Mouse (Mus musculus): Measurements from ENCODE around the gene Zbtb45. TPM values are rescaled to one million over a fixed set of nuclear protein-coding genes. Genes with fewer than 3 reads are reported as not detected.

Zbtb45 gene
- polyA plus RNA-seq, 1 experiment = 24.5 TPM

DNA sequence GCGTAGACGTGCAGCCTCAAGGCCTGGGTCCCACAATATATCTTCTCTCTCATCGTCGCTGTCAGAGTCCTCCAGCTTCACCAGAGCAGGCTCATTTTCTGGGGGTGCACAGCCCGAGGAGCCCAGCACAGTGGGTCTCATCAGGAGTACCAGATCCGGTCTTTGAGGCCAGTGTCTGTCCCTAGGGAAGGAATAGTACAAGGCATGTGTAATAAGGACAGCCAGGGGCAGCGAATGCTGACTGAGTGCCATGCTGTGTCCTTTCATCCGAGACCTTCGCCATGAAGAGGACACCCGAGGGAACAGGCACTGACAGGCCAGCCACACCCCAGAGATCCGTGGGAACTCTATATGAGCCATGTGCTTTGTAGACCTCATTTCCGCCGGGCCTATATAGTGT, 43.2 kb upstream of the Zbtb45 start:
- H3K36me3 ChIP-seq (ENCODE audit: control insufficient read depth, insufficient read depth, low read length) = no peaks in the 10 kb centered on the region
- no peaks in the 10 kb centered on the region for H3K27me3 ChIP-seq (ENCODE audit: control insufficient read depth, insufficient read depth, low read length)
- WGBS = 93% methylated on average over 13 of the region's 13 CpGs
- DNase-seq (ENCODE audit: low read depth in 1 of 2, low spot score in 2 of 2) = no peak
- TF ChIP-seq CTCF (IDR thresholded peaks at IDR 0.05; ENCODE audit: extremely low read depth, insufficient read depth, insufficient read length, insufficient replicate concordance) = no peak
- no peak for TF ChIP-seq POLR2A (IDR thresholded peaks at IDR 0.05; ENCODE audit: low read depth, low read length)
- no peak overlapping the region for H3K4me3 ChIP-seq (ENCODE audit: extremely low read depth, insufficient read depth, insufficient read length)
- H3K4me1 ChIP-seq (ENCODE audit: control insufficient read depth, insufficient read depth, insufficient read length) = no peaks in the 10 kb centered on the region
- no peak overlapping the region for H3K27ac ChIP-seq (ENCODE audit: insufficient read depth, low read length)

DNA sequence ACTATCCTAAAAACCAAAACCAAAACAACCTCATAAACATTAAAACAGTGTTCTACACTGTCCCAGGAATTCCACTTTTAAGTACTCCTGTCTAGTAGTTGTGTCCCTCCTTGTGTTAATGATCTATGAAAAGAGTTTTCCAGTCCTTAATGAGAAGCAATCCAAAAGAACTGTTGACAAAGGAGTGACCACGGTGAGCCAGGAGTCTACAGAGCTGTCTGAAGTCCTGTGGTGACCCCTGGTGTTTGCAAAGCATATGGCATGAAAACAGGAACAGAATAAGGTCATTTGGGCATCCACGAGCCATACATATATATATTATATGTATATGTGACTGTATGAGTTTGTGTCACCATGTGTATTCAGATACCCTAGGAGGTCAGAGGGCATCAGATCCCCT, 36.2 kb upstream of the Zbtb45 start:
- Histone ChIP-seq H3K27me3 (ENCODE audit: control insufficient read depth, insufficient read depth, low read length) (peaks cover 13% of the 10 kb centered on the region), H3K36me3 (ENCODE audit: control insufficient read depth, insufficient read depth, low read length) (no peaks in the 10 kb centered on the region), H3K27ac (ENCODE audit: insufficient read depth, low read length) (no peak overlapping the region), H3K4me3 (ENCODE audit: extremely low read depth, insufficient read depth, insufficient read length) (no peak overlapping the region), H3K4me1 (ENCODE audit: control insufficient read depth, insufficient read depth, insufficient read length) (peaks cover 13% of the 10 kb centered on the region)
- DNase-seq (ENCODE audit: low read depth in 1 of 2, low spot score in 2 of 2) = peak in 1 of 2 experiments; percentile 67
- WGBS = 6% methylated on average over 2 of the region's 2 CpGs
- TF ChIP-seq POLR2A (IDR thresholded peaks at IDR 0.05; ENCODE audit: low read depth, low read length) = no peak
- TF ChIP-seq CTCF (IDR thresholded peaks at IDR 0.05; ENCODE audit: extremely low read depth, insufficient read depth, insufficient read length, insufficient replicate concordance) = peak; percentile 75; the same call in 1 of the 2 replicates

DNA sequence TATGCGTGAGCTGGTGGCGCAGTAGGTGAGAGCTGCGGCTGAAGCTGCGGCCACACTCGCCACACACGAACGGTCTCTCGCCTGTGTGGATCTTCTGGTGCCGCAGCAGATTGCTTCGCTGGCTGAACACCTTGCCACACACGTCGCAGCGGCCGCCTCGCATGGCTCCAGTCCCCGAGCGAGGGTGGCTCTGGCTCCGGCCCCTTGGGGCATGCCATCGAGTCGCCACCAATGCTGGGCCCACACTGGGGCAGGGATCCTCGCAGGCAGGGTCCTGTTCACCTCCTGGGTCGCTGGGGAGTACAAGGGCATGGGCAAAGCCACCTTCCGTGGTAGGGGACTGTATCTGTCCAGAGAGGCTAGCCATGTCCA, 34.4 kb upstream of the Zbtb45 start:
- no peak for TF ChIP-seq POLR2A (IDR thresholded peaks at IDR 0.05; ENCODE audit: low read depth, low read length)
- TF ChIP-seq CTCF (IDR thresholded peaks at IDR 0.05; ENCODE audit: extremely low read depth, insufficient read depth, insufficient read length, insufficient replicate concordance) = no peak
- H3K4me3 ChIP-seq (ENCODE audit: extremely low read depth, insufficient read depth, insufficient read length) = peak overlapping the region; percentile 38; the same call in 1 of the 2 replicates
- DNase-seq (ENCODE audit: low read depth in 1 of 2, low spot score in 2 of 2) = no peak
- 9% methylated on average over 23 of the region's 23 CpGs for WGBS
- H3K27me3 ChIP-seq (ENCODE audit: control insufficient read depth, insufficient read depth, low read length) = peaks cover 13% of the 10 kb centered on the region
- peaks cover 13% of the 10 kb centered on the region for H3K4me1 ChIP-seq (ENCODE audit: control insufficient read depth, insufficient read depth, insufficient read length)
- H3K27ac ChIP-seq (ENCODE audit: insufficient read depth, low read length) = no peak overlapping the region
- H3K36me3 ChIP-seq (ENCODE audit: control insufficient read depth, insufficient read depth, low read length) = no peaks in the 10 kb centered on the region

DNA sequence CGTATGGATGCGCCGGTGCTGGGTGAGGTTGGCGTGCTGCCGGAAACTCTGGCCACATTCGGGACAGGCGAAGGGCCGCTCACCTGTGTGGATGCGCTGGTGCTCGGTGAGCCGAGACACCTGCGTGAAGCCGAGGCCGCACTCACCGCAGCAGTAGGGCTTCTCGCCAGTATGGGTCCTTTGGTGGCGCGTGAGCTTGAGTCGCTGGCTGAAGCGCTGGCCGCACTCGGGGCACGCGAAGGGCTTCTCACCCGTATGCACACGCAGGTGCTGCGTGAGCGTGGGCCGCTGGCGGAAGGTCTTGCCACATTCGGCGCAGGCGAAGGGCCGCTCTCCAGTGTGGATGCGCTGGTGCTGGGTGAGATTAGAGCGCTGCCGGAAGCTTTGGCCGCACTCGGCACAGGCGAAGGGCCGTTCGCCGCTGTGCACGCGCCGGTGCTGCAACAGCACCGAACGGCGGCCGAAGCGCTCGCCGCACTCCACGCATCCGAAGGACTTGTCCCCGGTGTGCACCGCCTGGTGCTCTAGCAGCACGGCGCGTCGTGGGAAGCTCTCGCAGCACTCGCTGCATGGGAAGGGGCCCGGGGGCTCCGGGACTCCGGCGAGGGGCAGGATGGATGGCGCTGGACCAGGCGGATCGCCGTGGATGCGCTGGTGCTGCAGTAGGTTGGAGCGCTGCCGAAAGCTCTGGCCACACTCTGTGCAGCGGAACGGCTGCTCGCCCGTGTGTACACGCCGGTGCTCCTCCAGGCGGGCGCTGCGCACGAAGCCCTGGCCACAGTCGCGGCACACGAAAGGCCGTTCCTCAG, 33.8 kb upstream of the Zbtb45 start:
- peak overlapping the region; percentile 38; the same call in 1 of the 2 replicates for H3K4me3 ChIP-seq (ENCODE audit: extremely low read depth, insufficient read depth, insufficient read length)
- H3K27me3 ChIP-seq (ENCODE audit: control insufficient read depth, insufficient read depth, low read length) = peaks cover 13% of the 10 kb centered on the region
- DNase-seq (ENCODE audit: low read depth in 1 of 2, low spot score in 2 of 2) = no peak
- no peaks in the 10 kb centered on the region for H3K36me3 ChIP-seq (ENCODE audit: control insufficient read depth, insufficient read depth, low read length)
- no peak overlapping the region for H3K27ac ChIP-seq (ENCODE audit: insufficient read depth, low read length)
- TF ChIP-seq POLR2A (IDR thresholded peaks at IDR 0.05; ENCODE audit: low read depth, low read length) (no peak), CTCF (IDR thresholded peaks at IDR 0.05; ENCODE audit: extremely low read depth, insufficient read depth, insufficient read length, insufficient replicate concordance) (no peak)
- 13% methylated on average over 88 of the region's 88 CpGs for WGBS
- H3K4me1 ChIP-seq (ENCODE audit: control insufficient read depth, insufficient read depth, insufficient read length) = peaks cover 17% of the 10 kb centered on the region

DNA sequence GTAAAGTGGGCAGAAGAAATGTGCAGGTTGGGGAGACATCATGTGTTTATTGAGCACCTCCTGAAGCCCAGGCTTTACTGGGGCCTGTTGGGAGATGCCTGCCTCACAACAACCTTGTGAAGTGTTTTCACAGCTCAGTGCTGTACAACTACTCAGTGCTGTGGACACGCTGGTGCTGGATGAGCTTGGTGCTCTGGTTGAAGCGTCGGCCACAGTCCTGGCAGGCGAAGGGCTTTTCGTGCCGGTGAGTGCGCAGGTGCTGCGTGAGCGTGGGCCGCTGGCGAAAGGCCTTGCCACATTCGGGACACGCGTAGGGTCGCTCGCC, 33.2 kb upstream of the Zbtb45 start:
- peaks cover 13% of the 10 kb centered on the region for H3K27me3 ChIP-seq (ENCODE audit: control insufficient read depth, insufficient read depth, low read length)
- no peak overlapping the region for H3K27ac ChIP-seq (ENCODE audit: insufficient read depth, low read length)
- TF ChIP-seq POLR2A (IDR thresholded peaks at IDR 0.05; ENCODE audit: low read depth, low read length) = no peak
- no peak for TF ChIP-seq CTCF (IDR thresholded peaks at IDR 0.05; ENCODE audit: extremely low read depth, insufficient read depth, insufficient read length, insufficient replicate concordance)
- no peaks in the 10 kb centered on the region for H3K36me3 ChIP-seq (ENCODE audit: control insufficient read depth, insufficient read depth, low read length)
- H3K4me3 ChIP-seq (ENCODE audit: extremely low read depth, insufficient read depth, insufficient read length) = no peak overlapping the region
- DNase-seq (ENCODE audit: low read depth in 1 of 2, low spot score in 2 of 2) = no peak
- 78% methylated on average over 16 of the region's 16 CpGs for WGBS
- peaks cover 17% of the 10 kb centered on the region for H3K4me1 ChIP-seq (ENCODE audit: control insufficient read depth, insufficient read depth, insufficient read length)

DNA sequence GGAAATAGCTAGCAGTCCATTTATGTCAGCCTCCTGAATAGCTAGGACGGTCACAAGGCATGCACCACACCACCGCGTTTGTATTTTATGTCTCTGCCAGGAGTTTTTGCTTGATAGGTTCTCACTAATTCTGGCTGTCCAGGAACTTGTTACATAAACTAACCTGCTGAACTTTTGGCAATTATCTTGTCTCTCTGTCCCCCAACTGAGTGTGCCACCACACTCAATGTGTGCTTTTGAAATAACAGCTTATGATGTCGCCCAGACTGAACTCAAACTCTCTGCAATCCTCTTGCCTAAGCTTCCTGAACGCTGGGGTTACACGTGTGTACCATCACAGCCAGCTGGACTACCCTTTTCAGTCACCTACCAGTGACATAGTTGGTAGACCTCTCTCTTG, 32.7 kb upstream of the Zbtb45 start:
- WGBS = 85% methylated on average over 6 of the region's 6 CpGs
- TF ChIP-seq CTCF (IDR thresholded peaks at IDR 0.05; ENCODE audit: extremely low read depth, insufficient read depth, insufficient read length, insufficient replicate concordance) = no peak
- no peak for TF ChIP-seq POLR2A (IDR thresholded peaks at IDR 0.05; ENCODE audit: low read depth, low read length)
- no peaks in the 10 kb centered on the region for H3K36me3 ChIP-seq (ENCODE audit: control insufficient read depth, insufficient read depth, low read length)
- H3K4me1 ChIP-seq (ENCODE audit: control insufficient read depth, insufficient read depth, insufficient read length) = peaks cover 17% of the 10 kb centered on the region
- no peak for DNase-seq (ENCODE audit: low read depth in 1 of 2, low spot score in 2 of 2)
- H3K27ac ChIP-seq (ENCODE audit: insufficient read depth, low read length) = no peak overlapping the region
- H3K4me3 ChIP-seq (ENCODE audit: extremely low read depth, insufficient read depth, insufficient read length) = no peak overlapping the region
- H3K27me3 ChIP-seq (ENCODE audit: control insufficient read depth, insufficient read depth, low read length) = peaks cover 13% of the 10 kb centered on the region

DNA sequence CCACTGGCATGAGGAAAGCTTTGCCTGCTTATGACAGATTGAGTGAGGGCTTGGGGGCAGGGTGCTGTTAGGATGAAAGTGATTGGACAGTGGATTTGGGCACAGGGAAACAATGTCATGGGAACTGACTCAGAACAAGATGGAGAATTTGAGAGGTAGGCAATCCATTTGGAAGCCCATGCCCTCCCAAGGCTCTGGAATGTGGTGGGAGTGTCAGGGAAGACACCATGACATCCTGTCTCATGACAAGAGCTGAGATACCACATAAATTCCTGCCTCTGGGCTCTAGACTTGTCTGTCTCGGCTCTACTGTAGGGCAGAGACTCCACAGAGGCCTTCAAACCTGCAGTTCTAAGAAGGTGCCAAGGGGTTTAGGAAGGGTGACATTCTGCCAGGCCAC, 31.4 kb upstream of the Zbtb45 start:
- Histone ChIP-seq H3K4me1 (ENCODE audit: control insufficient read depth, insufficient read depth, insufficient read length) (peaks cover 23% of the 10 kb centered on the region), H3K27ac (ENCODE audit: insufficient read depth, low read length) (no peak overlapping the region), H3K36me3 (ENCODE audit: control insufficient read depth, insufficient read depth, low read length) (no peaks in the 10 kb centered on the region), H3K27me3 (ENCODE audit: control insufficient read depth, insufficient read depth, low read length) (peaks cover 13% of the 10 kb centered on the region), H3K4me3 (ENCODE audit: extremely low read depth, insufficient read depth, insufficient read length) (no peak overlapping the region)
- 82% methylated on average over 1 of the region's 1 CpGs for WGBS
- no peak for DNase-seq (ENCODE audit: low read depth in 1 of 2, low spot score in 2 of 2)
- no peak for TF ChIP-seq POLR2A (IDR thresholded peaks at IDR 0.05; ENCODE audit: low read depth, low read length)
- TF ChIP-seq CTCF (IDR thresholded peaks at IDR 0.05; ENCODE audit: extremely low read depth, insufficient read depth, insufficient read length, insufficient replicate concordance) = no peak

All from spleen, adult 2 months (tissue).